Mouse (Mus musculus): ENCODE measurements around the gene Osbp2.

Osbp2 gene

DNA sequence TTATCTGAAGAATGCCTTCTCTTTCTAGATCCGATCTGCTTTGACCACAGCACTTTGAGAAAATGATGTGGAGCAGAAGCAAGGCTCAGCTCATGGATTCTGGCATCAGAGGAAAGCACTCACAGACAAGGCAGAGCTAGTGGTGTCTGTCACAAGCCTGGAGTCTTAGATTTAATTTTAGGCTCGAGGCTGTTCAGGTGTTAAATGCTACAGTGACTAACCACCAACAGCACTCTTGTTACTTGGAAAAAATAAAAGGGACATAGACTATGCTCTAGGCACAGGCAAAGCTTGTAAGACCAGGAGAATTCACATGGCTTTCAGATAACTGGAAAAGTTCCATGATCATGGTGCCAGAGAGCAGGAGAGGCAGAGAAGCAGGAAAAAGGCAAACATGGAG is 40.3 kb downstream of the Osbp2 start:
- DNase-seq (ENCODE audit: low read depth), result no peak

DNA sequence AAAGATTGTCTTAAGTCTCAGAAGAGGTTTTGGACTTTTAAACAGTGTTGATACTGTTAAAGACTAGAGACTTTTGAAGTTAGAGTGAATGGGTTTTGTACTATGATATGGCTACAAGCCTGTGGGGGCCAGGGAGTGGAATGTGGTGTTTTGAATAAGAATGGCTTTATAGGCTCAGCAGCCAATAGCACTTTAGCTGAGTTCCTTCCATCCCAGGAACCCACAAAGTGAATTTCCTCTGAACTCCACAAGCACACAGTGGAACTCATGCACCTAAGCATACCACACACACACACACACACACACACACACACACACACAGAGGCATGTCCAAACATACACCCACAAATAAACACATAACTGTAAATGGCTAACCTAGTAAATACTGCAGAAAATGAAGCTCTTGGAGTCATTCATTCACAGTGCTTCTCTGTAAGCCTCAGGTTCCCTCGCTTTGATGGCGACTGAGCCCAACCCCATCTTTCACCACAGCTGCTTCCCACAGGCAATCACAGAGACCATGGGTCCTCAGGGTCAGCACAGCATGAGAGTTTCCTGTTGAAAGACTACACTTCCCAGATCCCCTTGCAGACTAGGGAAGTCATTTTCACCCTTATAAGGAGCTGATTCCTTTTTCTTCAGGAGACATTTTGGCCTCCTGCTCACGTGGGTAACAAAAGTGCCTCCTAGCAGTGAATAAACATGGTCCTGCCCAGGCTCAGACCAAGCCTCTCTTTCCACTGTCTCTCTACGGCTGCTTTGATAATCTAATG is 45.5 kb downstream of the Osbp2 start:
- DNase-seq (ENCODE audit: low read depth), result no peak

GRCm38 (mm10) chr11:3815951-3816350 is 47.8 kb downstream of the Osbp2 start:
- no peak for DNase-seq (ENCODE audit: low read depth)

GRCm38 (mm10) chr11:3813340-3813739 is 50.4 kb downstream of the Osbp2 start:
- DNase-seq (ENCODE audit: low read depth), result no peak

DNA sequence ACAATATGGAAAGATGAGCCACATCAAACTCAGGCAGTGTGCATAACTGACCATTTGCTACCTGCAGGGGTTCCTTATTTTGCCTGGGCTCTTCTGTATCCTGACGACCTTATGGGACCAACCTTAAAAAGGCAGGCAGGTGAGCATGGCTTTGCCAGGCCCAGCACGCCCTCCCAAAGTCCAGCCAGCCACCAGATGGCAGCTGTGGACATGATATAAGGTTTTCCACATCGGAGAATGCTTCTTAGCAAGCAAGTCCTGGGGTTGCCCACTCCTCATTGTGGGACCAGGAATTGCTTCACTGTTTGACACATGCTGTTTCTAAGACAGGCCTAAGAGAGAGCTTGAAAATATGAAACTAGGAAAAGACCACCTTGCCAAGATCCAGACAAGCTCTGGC is 55.5 kb downstream of the Osbp2 start:
- no peak for DNase-seq (ENCODE audit: low read depth)

DNA sequence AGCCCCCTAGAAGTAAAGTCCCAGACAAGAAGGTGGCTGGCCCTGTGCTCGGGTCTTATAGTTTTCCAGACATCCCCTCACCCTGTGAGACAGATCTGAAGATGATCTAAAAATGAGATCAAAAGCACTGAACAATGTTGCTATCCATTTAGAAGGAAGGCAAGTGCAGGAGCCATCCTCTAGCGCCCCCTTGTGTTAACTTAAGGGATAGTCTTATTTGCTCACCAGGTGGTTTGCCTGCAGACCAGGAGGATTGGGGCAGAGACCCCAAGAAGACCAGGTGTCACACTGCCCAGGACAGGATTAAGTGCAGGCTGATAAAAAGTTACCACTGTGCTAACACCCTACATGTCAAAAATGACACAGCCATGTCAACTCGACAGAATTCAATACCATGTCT is 58.3 kb downstream of the Osbp2 start:
- peak; percentile 37 for DNase-seq (ENCODE audit: low read depth)

DNA sequence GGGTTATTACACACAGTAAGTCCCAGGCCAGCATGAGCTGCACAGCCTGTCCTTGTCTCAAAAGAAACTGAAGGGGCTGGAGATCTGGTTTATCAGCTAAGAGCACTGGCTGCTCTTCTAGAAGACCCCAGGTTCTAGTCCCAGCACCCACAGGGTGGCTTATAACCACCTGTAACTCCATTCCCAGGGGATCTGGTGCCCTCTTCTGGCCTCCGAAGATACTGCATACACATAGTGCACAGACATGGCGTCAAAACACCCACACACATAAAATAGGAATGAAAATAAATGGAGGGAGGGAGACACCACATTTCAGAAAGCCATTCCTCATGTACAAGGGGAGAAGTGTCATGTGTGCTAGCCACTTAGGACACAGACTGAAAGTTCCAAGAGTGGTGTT is 59.1 kb downstream of the Osbp2 start:
- DNase-seq (ENCODE audit: low read depth), result peak; percentile 6

DNA sequence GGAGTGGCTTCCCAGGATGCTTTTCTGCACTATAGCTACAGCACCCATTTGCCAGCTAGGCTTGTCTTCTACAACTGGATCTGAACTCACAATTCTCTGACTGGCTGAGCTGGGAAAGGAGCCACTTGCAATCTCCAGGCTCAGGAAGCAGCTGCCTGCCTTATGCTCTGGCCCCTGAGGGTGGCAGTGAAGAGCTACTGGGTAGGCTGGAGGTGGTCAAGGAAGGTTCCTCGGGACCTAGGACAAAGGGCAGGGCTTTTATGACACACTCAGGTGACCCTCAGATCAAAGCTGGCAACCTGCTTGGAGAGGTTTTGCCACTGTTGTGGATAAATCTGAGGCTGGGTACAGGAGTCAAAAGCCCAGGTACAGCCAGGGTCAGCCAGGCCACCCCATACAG is 61.6 kb downstream of the Osbp2 start:
- no peak for DNase-seq (ENCODE audit: low read depth)

GRCm38 (mm10) chr11:3797631-3798215 is 66.0 kb downstream of the Osbp2 start:
- no peak for DNase-seq (ENCODE audit: low read depth)

GRCm38 (mm10) chr11:3790736-3791135 is 73.0 kb downstream of the Osbp2 start:
- no peak for DNase-seq (ENCODE audit: low read depth)

- no peak for DNase-seq (ENCODE audit: low read depth)
Observed at GRCm38 (mm10) chr11:3789919-3790318, 73.8 kb downstream of the Osbp2 start.

DNA sequence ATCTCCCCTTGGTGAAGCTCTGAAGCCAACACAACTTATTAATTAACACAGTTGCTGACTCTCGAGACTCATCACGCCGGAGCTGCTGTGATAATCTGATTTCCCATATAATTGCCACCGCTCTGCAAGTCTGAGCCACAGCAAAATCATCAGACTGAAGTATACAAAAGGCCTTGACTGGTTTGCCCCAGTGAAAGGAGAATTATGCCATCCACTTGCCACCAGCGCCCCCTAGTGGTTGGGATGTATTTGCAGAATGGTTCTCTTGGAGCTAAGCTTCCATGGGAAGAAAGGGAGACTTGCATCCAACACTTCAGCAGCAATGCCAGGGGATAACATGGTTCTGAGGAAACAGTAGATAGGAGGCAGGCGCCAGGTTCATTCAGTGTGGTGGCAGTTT is 77.1 kb downstream of the Osbp2 start:
- DNase-seq (ENCODE audit: low read depth), result peak; percentile 73

- DNase-seq (ENCODE audit: low read depth), result no peak
Observed at GRCm38 (mm10) chr11:3775263-3775644, 88.4 kb downstream of the Osbp2 start.

- no peak for DNase-seq (ENCODE audit: low read depth)
Observed at GRCm38 (mm10) chr11:3774463-3775262, 89.0 kb downstream of the Osbp2 start.

DNA sequence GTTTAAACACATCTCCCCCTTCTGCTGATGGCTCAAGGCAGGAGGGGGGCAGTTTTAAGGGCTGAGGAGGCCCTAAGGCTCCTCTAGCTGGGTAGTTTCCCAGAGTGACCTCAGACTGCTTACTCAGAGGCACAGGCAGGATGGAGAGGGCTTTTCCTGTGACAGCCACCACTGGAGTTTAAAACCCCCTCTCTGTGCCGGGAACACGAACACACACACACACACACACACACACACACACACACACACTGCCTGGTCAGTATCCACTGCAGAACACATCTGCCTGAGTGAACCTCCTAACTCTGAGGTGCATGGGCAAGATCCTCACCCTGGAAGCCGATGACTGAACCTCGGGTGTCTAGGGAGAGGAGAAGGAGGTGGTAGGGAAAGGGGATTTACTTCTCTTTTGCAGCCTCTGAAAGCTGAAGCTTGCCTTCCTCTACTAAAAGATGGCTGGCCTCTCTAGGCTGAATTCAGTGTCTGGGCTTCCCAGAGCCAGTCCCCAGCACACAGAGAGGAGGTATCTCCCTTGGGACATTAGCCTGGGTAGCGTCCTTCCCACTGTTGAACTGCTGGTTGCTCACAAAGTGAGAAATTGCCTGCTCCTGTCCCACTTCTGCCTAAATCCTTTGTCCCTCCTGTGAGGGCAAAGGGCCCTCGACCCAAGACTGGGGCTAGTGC is 89.8 kb downstream of the Osbp2 start:
- DNase-seq (ENCODE audit: low read depth), result no peak

DNA sequence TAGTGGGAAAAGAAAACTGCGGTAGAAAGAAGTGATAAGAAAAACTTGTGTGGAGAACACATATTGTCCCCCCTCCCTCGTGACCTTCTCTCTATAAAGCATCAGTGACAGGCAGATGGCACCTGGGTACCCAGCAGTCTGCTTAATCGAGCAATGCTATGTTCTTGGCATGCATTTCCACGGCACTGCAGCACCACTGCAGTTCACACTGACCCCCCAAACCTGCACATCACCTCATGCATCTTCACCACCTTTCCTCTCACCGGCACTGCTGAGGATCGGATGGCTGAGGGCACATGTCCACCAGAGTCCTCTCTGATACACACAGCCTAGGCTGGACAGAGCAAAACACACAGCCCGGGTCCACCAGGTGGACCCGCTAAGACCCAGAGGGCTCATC is 90.6 kb downstream of the Osbp2 start:
- no peak for DNase-seq (ENCODE audit: low read depth)

- peak; percentile 1 for DNase-seq (ENCODE audit: low read depth)
Observed at GRCm38 (mm10) chr11:3771348-3771747, 92.4 kb downstream of the Osbp2 start.

DNA sequence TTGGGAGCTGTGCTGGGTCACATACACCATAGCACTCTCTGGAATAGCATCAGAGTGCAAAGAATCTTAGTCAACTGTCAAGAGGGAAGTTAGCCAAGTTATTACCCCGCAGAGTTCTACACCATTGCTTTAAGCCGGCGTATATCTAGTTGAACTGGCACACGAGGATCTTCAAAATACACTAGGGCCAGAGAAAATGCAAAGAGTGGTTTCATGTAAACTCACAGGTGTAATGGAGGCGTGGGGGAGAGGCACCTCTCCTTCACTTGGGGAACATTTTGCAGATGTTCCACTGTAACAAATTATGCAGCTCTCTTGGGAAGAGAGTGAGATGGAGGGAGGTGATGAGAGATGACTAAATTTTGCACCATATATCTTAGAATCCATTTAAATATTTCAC is 95.9 kb downstream of the Osbp2 start:
- no peak for DNase-seq (ENCODE audit: low read depth)

DNA sequence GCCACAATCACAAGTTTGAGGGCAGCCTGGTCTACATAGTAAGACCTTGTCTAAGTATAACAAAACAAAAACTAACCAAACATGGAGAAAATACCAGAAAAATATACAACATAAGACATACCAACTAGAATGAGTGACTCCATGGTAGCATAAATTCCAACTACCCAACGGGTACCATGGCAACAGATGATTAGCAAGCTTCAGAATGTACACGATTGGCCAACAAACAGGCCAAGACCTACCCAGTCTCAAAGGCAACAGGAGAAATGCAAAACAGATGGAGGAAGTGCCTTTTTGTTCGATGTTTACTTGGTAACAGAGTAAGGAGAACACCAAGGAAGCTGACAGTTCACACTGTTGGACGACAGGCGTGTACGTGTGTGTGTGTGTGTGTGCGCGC is 96.7 kb downstream of the Osbp2 start:
- DNase-seq (ENCODE audit: low read depth), result no peak

DNA sequence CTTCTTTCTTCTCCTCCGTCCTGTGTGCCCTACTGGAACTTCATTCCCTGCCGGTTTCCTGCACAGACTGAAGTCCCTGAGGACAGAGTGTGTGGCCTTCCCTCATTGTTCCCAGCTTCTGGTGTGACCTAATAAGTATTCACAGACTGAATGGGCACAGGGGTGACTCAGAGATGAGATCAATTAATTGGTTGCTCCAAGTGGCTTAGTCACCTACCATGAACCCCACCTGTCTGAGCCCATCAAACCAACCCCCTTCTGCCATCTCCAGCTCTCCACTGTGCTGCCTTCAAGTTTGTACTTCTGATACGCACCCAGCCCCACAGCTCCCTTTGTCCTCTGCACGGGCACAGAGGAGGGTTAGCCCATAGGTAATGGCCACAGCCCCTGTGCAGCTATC is 99.4 kb downstream of the Osbp2 start:
- no peak for DNase-seq (ENCODE audit: low read depth)

DNA sequence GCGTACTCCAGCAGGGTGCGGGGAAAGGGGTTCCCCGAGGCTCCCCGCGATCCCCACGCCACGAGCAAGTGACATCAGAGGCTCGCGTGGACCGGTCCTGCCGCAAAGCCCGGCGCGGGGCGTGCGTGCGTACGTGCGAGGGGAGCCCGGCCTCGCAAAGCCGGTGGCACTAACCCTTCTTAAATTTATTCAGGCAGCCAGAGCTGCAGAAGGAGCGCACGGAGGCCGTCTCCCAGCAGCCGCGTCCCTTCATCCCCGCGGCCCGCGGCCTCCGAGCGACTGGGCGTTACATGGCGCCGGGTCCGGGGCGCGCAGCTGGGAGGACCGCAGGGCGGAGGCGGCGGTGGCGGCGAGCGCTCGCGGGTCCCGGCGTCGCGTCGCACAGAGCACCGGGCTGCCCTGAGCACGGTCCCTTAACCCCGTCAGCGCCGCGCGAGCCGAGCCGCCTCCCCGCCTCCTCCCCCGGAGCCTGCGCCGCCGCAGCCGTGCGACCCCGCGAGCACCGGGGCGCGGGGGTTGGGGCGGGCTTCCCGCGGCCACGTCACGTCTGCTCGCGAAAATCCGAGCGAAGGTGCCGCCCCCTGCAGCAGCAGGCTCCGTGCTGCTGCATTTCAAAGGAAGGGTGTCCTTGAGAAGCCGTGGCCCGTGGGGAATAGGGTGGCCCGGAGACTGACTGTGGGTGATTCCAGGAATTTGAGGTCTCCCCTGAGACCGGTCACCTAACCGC is 101.8 kb downstream of the Osbp2 start:
- no peak for DNase-seq (ENCODE audit: low read depth)

DNA sequence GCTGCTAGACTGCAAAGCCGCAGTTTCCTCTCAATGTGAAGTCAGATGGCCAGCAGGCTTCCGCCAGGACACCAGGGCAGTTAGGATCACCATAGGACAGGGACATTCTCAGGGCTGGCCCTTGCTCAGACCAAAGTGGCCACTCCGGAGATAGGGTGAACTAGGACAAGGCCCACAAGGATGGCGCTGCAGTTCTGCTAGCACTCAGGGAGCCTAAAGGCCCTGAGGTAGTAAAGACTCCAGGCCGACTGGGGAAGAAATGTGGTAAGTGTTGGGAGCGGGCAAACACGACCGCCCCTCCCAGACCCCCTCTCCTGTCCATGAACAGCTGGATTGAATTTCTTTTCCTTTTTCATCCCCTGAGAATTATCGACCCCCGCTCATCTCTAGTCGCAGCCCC is 102.4 kb downstream of the Osbp2 start:
- no peak for DNase-seq (ENCODE audit: low read depth)

All from naive thymus-derived CD4-positive, alpha-beta T cell, adult 2 months (primary cell).